8 mouse cellular contexts compared by ENCODE assay signal in the genomic region with DNA sequence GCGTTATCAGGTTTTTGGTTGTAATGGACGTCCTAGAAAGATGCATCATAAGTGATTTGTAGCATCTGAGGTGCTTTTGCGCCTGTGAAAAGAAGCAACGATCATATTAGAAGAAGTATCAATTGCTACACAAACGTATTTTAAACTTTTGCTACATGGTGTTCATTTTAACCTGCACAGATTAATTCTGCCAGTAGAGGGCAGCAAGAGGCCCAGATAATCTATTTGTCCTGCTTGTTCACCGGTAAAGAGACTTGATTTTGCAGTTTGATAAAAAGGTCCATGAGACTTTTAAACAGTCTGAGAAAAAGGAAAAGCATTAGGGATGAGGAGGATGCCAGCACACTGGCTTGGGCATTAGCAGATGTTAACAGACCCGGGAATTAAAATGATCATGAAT. TPM values are rescaled to one million over a fixed set of nuclear protein-coding genes. Genes with fewer than 3 reads are reported as not detected.
DNase-seq lines count a peak whose midpoint lies in the region; ATAC-seq and TF ChIP-seq lines count a peak whose summit lies in the region.

No protein-coding gene starts in this region.

- peak; percentile 83 for TF ChIP-seq CTCF in gastrocnemius, adult 2 months (IDR thresholded peaks at IDR 0.05)
- TF ChIP-seq CTCF in thymus, adult 2 months (IDR thresholded peaks at IDR 0.05; ENCODE audit: borderline replicate concordance, control insufficient read depth, extremely low read depth, insufficient read depth, low read length, poor library complexity): no peak

- H3K36me3 ChIP-seq in thymus, adult 2 months (ENCODE audit: control insufficient read depth, insufficient read depth, low read length): no peaks in the 10 kb centered on the region

- no peak overlapping the region for H3K4me3 ChIP-seq in gastrocnemius, adult 2 months
- H3K4me3 ChIP-seq in thymus, adult 2 months (ENCODE audit: control insufficient read depth, insufficient read depth, low read length): no peak overlapping the region

- ATAC-seq in megakaryocyte-erythroid progenitor cell, adult 5-6 weeks (replicated peaks; ENCODE audit: low FRiP score, low TSS enrichment, poor library complexity, severe bottlenecking): no peak; the same call in 1 of the 2 replicates

- no peak for TF ChIP-seq POLR2A in thymus, adult 2 months (IDR thresholded peaks at IDR 0.05; ENCODE audit: control insufficient read depth, extremely low read depth, insufficient read depth, low read length, poor library complexity)

- DNase-seq in gastrocnemius, adult 2 months: no peak
- DNase-seq in gastrocnemius, postnatal 25 days: no peak
- DNase-seq in thymus, adult 2 months: peak; percentile 30
- DNase-seq in thymus, adult 18-20 months: no peak
- DNase-seq in cerebellum, adult 9-10 months: peak; percentile 33
- peak; percentile 71 for DNase-seq in kidney, postnatal 10 days
- peak; percentile 47 for DNase-seq in lung, postnatal 25 days (ENCODE audit: low spot score)

- H3K27ac ChIP-seq in gastrocnemius, adult 2 months: no peak overlapping the region
- H3K27ac ChIP-seq in thymus, adult 2 months (ENCODE audit: control insufficient read depth, insufficient read depth, low read length): no peak overlapping the region

- intact Hi-C loops in gastrocnemius, adult 2 months (cut with DNase I): no loop called here

- no peaks in the 10 kb centered on the region for H3K4me1 ChIP-seq in thymus, adult 2 months (replicated peaks; ENCODE audit: control insufficient read depth, insufficient read depth, low read length)

- H3K27me3 ChIP-seq in thymus, adult 2 months (ENCODE audit: control insufficient read depth, insufficient read depth, low read length): no peaks in the 10 kb centered on the region; the same call in 1 of the 2 replicates

- WGBS in thymus, adult 2 months: 24% methylated on average over 7 of the region's 7 CpGs

RNA-seq across cellular contexts. Expression of gene Defb20, which starts 5.9 kb away (rescaled TPM):
- total RNA-seq in gastrocnemius, adult 2 months (2021): not detected
- not detected for total RNA-seq in gastrocnemius, postnatal 25 days (2021)
- not detected in 2 replicates for polyA plus RNA-seq in thymus, adult 2 months (2012; rRNA removed)
- not detected in 2 replicates for total RNA-seq in megakaryocyte-erythroid progenitor cell, adult 5-6 weeks (2014; fragmentation: Nextera tagmentation)
- not detected in 2 replicates for total RNA-seq in megakaryocyte-erythroid progenitor cell, adult 5-6 weeks (2017)

RNA-seq across cellular contexts. Expression of gene Defb23, which starts 6.6 kb away (rescaled TPM):
- not detected for total RNA-seq in gastrocnemius, adult 2 months (2021)
- not detected for total RNA-seq in gastrocnemius, postnatal 25 days (2021)
- polyA plus RNA-seq in thymus, adult 2 months (2012; rRNA removed): not detected in 2 replicates
- not detected in 2 replicates for total RNA-seq in megakaryocyte-erythroid progenitor cell, adult 5-6 weeks (2014; fragmentation: Nextera tagmentation)
- total RNA-seq in megakaryocyte-erythroid progenitor cell, adult 5-6 weeks (2017): not detected in 2 replicates

RNA-seq across cellular contexts. Expression of gene Defb22, which starts 19.0 kb away (rescaled TPM):
- not detected for total RNA-seq in gastrocnemius, adult 2 months (2021)
- not detected for total RNA-seq in gastrocnemius, postnatal 25 days (2021)
- polyA plus RNA-seq in thymus, adult 2 months (2012; rRNA removed): 0.24 TPM in 1 of 2 replicates, not detected in the other
- not detected in 2 replicates for total RNA-seq in megakaryocyte-erythroid progenitor cell, adult 5-6 weeks (2014; fragmentation: Nextera tagmentation)
- not detected in 2 replicates for total RNA-seq in megakaryocyte-erythroid progenitor cell, adult 5-6 weeks (2017)

RNA-seq across cellular contexts. Expression of gene Defb26, which starts 40.5 kb away (rescaled TPM):
- not detected for total RNA-seq in gastrocnemius, adult 2 months (2021)
- total RNA-seq in gastrocnemius, postnatal 25 days (2021): not detected
- polyA plus RNA-seq in thymus, adult 2 months (2012; rRNA removed): not detected in 2 replicates
- not detected in 2 replicates for total RNA-seq in megakaryocyte-erythroid progenitor cell, adult 5-6 weeks (2014; fragmentation: Nextera tagmentation)
- not detected in 2 replicates for total RNA-seq in megakaryocyte-erythroid progenitor cell, adult 5-6 weeks (2017)

RNA-seq across cellular contexts. Expression of gene Defb28, which starts 47.1 kb away (rescaled TPM):
- not detected for total RNA-seq in gastrocnemius, adult 2 months (2021)
- not detected for total RNA-seq in gastrocnemius, postnatal 25 days (2021)
- not detected in 2 replicates for polyA plus RNA-seq in thymus, adult 2 months (2012; rRNA removed)
- total RNA-seq in megakaryocyte-erythroid progenitor cell, adult 5-6 weeks (2014; fragmentation: Nextera tagmentation): not detected in 2 replicates
- not detected in 2 replicates for total RNA-seq in megakaryocyte-erythroid progenitor cell, adult 5-6 weeks (2017)

Comparison
In these comparisons a context has a peak if more than half of its experiments do, and no peak if none do; other contexts are left out.
1. DNase-seq: peak in thymus, adult 2 months (single experiment), cerebellum, adult 9-10 months (single experiment), kidney, postnatal 10 days (single experiment) and lung, postnatal 25 days (single experiment); none in gastrocnemius, adult 2 months (single experiment), gastrocnemius, postnatal 25 days (single experiment) and thymus, adult 18-20 months (0 of 2).